Mouse (Mus musculus) urinary bladder, postnatal 36 days (tissue): ENCODE results near the gene Selplg.
A peak's percentile ranks its signal among the peaks of the same experiment; 100 is the strongest.
"Not testable (repeated sequence)": the region's sequence is repeated elsewhere in the genome, so short reads cannot be mapped to it uniquely, and the experiment has no call there.

ENCODE experiments used
- DNase-seq, 2 experiments: peaks; one replicate each; pipeline ENCODE4 v3.0.0; 2022; ENCODE audit warnings: low spot score in 2 of 2, mixed read lengths in 1 of 2

The Selplg gene

DNA sequence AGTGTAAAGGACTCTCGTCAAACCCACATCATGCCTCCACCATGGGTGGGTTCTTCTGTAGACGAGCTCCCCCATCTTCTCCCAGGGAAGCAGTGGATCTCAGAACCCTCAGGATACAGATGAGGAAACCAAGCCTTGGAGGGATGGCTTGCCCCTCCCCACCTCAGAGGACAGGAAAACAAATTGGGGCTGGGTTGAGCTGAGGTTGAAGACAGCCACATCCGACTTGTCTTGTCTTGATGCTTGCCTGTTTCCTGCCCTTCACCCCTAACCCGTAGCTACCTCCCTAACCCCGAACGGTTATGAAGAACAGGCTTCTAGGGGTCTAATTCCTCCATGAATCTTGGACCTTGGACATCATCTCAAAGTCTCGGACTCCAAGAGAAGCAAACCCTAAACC lies 6.9 kb downstream of the Selplg start:
- no peak for DNase-seq

DNA sequence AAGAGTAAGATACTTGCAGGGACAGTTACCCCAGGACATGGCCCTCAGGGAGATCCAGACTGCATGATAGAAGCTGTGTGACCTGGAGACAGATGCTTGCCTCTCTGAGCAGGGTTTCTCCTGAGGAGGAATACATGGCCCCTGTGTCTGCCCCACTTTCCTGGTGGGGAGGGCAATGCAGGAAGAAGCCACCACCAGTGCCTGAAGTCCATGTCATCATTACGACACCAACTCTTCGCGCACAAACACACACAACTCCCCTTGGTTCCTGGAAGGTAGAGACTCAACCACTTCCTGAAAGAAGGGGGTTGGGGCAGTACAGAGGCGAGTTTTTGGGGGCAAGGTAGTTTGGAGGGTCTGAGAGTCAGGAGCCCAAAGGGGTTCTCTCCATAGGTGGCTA lies 8.2 kb downstream of the Selplg start:
- DNase-seq: no peak

DNA sequence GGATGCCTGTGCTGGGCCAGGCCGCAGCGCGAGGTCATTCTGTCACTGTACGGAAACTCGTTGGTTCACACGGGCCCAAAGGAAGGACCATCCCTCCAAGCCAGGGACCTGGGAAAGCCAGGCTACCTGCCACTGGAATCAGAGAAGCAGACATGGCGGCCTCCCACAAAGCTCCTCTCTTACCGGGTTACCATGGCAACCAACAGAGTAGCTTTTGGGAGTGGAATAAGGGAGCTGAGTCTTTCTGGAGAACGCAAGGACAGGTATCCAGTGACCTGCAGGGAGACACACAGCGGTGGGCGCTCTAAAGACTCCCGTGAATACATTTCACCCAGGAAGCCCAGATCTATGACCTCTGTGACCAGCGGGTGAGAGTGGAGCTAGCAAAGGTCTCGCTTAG lies 13.9 kb downstream of the Selplg start:
- no peak for DNase-seq

DNA sequence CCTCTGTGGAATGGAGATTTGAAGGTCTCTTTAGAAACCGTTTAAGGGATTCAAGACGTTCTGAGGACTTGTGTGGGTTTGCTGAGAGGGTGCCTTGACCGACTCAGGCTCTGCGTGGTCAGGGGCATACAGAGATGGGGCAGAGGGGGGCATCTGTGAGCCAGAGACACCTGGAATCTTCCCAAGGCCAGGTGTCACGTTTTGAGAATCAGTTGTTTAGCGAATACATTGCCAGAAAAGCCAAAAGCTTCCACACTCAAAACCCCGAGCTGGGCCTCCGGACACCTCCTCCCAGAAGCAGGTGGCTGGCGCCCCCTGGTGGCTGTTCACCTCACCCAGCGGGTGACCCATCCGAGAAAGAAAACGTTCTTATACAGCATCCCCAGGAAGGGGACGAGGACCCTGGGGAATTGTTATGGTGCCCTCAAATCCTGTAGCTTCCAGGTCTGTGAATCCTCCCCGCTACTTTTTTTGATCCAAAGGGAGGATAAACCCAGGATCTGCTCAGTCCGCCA lies 16.7 kb downstream of the Selplg start:
- DNase-seq: peak; percentile 12 to 64

DNA sequence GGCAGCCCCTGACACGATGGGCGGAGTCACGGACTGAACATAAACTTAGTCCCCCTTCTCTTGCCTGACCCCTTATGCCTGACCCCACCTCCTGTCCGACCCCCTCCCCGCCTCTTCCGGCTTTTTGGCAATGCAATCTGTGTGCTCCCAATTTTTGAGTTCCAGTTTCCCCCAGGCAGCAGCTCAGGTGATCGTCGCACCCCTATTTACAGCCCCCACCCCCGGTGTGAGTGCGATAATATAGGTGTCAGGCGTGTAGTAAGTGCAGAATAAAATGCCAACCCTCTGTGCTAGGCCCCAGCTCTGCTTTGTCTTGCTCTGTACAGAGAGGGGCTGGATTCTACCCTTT lies 17.4 kb downstream of the Selplg start:
- DNase-seq: no peak

DNA sequence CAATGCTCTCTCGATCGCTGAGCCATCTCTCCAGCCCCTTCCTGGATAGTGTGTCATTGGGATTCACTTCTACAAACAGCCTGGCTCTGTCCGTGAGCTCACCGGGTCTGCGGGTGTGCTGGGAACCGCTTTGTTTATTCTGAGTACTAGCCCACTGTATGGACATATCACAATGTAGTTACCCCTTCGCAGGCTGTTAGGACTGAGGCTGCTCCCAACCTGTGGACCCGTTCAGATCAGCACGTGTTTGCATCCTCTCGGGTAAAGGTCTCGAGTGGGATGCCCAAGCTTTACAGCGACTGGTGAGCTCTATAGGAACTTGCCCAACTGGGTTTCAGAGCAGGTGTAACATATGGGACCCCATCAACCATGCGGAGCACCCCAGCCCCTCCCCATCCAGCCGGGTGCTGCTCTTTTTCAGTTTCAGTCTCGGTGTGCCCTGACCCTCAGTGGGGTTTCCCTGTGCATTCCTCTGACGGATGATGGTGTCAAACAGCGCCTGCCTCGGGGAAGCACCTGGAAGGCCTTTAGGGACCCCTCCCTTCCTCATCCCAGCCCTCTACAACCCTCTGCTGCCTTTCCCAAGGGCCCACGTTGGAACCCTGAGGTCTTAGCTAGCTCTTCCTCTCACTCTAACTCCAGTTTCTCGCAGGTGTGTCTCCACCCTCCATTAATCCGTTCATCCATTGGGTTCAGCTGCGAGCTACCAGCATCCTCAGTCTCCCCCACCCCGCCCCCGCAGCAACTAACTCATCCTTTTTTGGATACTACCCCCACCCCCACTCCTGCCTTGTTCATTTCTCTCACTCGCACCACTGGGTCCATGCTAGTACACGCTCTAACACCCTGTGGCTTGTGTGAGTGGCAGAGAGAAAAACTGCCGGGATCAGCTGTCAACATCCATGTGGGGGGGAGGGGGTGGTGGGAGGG lies 18.1 kb downstream of the Selplg start:
- DNase-seq: no peak

DNA sequence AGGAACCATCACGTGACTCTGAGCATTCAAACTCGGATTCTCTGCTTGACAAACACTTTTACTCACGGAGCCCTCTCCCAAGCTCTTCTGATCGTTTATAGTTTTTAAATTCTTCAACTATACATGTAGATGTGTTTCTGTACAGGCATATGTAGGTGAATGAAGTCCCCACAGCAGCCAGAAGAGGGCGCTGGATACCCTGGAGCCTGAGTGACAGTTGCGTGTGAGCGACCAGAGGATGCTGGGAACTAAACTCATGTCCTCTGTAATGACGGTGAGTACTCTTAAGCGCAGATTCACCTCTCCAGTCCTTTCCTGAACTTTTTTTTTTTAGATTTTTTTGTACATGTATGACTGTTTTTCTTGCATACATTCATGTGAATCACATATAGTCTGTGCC lies 18.8 kb downstream of the Selplg start:
- no peak for DNase-seq

DNA sequence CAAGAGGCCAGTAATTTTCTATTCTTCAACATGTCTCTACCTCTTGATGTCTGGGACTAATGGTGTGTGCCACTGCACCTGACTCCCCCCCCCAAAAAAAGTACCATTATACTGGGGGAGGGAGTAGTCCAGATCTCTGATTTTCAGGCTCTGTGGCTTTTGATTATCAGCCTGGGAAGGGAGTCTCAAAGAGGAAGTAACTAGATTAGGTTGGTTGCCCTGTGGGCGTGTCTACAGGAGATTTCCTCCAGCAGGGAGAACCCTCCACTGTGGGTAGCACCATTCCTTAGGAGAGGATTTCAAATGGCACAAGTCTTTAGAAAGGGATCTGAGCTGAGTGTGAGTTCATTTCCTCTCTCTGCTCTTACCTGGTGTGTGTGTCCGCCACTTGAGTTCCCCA lies 19.8 kb downstream of the Selplg start:
- DNase-seq: no peak

DNA sequence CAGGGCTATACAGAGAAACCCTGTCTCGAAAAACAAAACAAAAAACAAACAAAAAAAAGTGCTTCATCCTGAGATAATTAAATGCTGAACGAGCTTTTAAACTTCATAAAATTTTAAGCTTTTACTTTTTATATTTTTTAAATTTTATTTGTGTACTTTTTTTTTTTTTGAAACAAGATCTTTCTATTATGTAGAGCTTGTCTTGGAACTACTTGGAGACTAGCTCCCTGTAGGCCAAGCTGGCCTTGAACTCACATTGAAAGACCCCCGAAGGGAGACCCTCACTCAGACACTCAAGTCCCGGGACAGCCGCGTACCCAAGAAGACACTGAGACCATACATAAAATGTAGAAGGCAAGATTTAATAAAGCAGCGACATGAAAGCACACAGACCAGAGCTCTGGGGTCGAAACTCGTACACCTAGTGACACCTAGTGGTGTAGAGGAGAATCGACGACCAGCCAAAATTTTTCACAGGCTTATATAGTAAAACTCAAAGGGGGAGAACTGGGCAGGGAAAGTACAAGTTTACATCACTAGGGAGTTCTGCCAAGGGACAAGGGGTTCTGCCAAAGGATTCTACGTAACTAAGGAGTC lies 20.5 kb downstream of the Selplg start:
- DNase-seq: not testable (repeated sequence)

DNA sequence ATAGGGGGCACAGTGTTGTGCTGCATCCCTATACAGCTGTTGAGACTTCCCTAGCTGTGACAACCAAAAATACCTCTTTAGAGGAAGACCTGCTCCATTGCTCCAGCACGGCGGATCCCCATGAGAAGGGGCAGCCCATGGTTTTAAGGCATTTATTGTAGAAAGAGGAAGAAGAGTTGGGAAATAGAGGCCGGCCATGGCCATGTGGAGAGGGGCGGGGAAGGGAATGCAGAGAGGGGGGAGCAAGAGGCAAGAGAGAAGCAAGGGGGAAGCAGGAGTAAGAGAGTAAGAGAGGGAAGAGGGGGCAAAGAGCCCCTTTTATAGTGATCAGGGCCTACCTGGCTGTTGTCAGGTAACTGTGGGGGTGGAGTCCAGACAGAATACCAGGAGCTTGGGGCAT lies 22.3 kb downstream of the Selplg start:
- DNase-seq: no peak

DNA sequence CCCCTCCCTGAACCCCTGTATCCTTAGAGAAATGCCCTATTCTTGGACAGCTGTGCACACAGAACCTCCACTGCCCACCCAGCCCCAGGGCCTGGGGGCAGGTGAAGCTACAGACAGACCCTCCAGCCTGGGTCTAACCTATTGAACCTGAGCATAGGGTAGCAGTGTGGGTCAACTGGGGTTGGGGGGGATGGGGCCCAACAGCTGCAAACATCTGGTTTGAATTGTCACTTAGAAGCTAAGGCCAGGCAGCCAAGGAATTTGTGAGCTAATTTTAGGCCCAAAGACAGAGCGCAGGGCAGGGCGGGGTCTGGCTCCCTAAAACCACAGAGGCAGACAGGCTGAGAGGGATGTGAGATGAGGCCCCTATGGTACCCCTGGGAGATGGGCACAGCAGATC lies 24.3 kb downstream of the Selplg start:
- no peak for DNase-seq

DNA sequence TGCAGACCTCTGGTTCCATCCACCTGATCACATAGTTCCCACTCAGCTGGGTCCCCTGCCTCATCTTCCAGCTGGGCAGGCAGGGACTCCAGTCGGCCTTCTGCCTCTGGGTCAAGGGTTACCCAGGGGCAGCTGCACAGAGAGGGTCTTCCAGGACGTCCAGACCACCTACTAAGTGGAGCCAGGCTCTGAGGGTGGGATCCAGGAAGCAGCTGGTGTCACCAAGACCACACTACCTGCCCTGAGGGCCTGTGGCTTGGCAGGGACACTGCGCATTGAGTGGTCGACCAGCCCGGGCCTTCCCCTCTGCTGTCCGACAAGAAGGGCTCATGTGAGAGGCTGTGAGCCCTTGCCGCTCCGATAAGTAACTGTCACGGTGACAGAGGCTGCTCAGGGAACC lies 24.7 kb downstream of the Selplg start:
- no peak for DNase-seq

DNA sequence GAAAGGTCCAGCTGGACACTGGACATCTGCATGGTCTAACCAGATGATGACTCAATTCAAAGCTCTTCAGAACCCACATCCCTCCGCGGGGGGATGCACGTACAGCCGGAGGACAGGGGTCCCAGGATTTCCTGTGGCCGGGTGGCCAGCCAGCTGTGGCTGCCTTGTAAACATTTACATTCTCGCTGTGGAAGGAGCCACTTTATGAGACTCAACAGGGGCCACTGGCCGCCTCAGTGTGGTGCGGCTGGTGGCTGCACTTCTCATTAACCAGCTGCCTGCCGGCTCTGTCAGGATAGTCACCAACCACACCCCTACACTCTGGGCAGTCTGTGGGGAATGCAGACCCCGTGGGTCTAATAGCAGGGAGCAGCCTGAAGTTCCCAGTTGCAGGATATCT lies 26.0 kb downstream of the Selplg start:
- no peak for DNase-seq

DNA sequence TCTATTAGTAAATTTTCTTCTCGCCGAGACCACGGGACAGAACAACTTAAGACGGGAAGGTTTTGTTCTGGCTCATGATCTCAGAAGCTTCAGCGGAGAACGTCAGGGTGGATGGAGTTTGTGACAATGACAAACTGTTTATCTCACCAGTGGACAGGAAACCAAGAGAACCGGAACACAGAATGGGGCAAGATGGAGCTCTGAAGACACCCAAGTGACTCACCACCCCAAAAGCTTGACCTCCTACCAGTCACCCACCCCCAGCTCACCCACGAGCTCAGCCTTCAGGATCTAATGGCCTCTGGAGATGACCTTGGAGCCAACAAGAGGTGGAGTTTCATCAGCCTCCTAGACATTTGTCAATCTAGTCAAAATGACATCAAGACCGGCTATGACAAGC lies 27.1 kb downstream of the Selplg start:
- no peak for DNase-seq

DNA sequence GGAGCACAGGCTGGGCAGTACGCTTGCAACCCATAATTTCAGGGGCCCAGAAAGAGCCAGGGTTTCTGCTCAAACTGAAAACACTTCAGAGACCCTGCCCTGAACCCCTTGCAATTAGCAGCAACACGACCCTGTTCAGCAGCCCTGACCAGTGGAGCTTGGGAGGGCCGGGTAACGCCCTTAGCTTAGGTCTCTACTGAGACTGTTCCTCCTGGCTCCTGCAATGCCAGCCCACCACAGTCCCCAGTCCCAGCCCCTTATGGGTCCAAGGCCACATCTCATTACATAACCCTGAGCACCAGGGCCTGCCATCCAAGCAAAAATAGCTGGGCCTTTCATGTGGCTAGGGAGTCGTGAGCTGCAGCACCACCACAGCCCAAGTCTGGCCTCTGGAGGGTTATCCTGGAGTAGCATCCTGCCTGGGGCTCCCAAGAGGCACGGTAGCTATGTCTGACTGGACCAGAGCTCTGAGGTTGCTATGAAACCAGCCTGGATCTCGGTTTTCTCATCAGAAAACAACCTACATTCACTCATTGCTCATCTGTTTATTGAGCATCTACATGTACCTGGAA lies 28.0 kb downstream of the Selplg start:
- no peak for DNase-seq

DNA sequence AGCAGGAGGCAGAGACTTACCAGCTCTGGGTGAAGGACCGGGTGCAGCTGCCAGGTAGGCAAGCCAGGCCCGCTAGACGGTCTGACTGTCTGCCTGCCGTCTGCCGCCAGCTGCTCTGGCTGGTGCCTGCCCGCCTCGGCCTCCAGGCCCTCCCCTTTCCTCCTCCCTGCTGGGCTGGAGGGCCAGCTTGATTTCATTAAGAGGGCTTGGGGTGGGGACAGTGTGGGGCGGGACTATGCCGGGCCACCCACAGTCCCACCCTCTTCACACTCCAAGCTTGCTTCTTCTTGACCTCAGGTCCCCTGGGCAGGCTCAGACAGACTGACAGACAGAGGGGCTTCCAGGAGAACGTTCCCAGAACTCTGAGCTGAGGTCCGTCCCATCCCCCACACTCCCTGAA lies 32.2 kb downstream of the Selplg start, which contains the start of gene Tmem119:
TSS of gene Tmem119 (minus strand) at position 237 of the 400 bp plus-strand sequence.
- peak in 1 of 2 experiments; percentile 59 for DNase-seq

DNA sequence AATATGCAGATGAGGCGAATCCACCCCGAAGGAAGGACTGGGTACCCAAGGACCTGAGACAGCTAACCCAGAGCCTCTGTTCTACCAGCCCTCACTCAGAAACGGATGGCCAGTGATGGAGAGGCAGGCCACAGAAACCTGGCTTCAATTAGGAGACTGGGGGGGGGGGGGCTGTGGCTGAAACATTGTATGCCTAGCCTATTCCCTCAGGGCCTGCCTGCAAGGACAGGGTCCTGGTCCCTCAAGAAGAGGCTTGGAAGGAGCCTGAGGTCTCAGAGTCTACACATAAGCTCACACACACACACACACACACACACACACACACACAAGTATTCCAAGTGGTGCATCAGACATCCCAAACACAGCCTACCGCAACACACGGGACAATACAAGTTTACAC lies 32.8 kb downstream of the Selplg start:
- DNase-seq: no peak

DNA sequence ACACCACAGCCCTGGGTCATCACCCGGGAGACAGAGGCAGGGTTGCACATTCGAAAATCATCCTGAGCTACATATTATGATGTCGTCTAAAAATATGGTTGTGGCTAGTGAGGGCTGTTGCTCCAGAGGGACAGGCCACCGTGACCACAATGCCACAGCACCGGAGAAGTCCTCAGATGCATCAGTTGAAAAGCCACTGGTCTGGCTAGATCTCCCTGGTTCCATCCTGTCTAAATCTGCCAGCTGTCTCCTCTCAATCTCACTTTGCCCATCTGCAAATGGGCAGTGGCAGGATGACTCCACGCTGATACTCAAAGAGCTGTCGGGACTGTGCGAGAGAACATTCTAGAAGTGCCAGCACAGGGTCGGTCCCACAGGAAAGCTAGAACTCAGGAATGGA lies 33.9 kb downstream of the Selplg start:
- no peak for DNase-seq

DNA sequence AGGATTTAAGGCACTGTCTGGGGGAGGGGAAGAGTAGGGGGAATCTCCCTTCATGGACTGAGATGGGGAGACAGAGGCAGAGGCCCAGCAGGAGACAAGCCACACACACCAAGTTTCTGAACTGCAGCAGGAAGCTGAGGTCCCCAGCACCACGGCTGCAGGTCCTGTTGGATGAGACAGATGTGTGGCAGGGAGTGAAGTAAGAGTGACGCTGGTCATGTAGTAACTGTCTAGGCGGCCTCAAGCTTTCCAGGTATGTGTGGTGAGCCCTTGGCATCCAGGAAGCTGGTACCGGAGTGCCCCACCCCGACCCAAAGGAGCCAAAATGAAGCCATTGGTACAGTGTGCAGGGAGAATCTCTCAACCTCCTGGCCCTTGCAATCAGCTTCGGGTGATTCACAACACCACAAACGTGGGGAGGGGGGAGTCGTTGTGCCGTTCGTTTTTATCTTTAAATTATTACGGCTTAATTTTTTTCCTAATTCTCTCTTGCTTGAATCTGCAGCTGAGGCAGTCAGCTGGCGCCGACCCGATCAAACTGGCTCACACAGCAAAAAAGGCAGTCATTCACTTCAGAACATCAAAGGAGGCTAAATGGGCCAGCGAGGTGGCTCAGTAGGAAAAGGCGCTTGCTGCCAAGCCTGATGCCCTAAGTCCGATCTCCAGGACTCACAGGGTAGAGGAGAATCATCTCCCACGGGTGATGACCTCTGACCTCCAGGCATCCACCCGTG lies 35.1 kb downstream of the Selplg start:
- DNase-seq: no peak

DNA sequence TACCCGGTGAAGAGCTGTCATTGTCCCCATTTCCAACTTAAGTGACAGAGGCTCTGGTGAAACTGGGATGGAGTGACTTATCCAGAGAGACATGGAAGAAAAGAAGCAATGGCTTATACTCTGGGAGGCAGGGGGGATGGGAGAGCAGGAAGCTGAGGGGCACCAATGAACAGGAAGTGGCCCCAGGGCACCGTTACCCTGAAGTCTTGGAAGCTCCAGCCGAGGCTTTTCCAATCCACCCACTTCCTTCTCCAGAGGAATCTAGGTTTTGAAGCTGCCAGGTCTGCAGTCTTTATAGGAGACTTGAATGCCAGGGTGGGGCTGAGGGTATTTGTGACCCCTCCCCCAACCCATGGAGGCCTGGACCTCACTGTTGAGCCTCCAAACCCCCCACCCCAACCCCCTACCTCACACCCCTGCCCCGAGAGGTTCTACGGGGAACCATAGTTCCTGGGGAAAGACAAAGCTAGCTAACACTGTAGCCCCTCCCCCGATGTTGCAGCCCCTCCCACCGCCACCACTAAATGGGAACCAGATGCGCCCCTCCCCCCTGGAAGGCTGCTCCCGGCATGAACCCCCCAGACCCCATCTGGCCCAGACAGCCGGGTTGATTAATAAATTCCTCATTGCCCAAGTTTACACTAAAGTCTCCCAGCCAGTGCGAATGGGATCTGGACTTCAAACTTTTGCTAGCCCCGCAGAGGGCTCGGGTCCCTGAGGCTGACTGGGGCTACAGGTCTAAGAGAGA lies 35.9 kb downstream of the Selplg start:
- no peak for DNase-seq
